Mouse (Mus musculus) gastrocnemius, postnatal 36 days (tissue): ENCODE data around the gene Stpg4. TPM values are rescaled to one million over a fixed set of nuclear protein-coding genes. Genes with fewer than 3 reads are reported as not detected.

Source experiments
- DNase-seq, 2 experiments: peaks; one replicate each; pipeline ENCODE4 v3.0.0; 2022
- intact Hi-C: fragments of 180-260 bp; cut with DNase I; formaldehyde crosslinking; loops from one replicate; pipeline ENCODE4 v1.15.1; 2025
- total RNA-seq, 2 experiments: library from RNA; stranded (reverse); gene quantifications; 2 replicates each; pipeline ENCODE4 v1.2.3; 2021

The Stpg4 gene
- total RNA-seq, 2 experiments from 2014 or later, result not detected

- no peak for DNase-seq
- intact Hi-C loops, result loop anchor here (2.0 to 5.0 kb wide), 4 partner anchors 70 to 130 kb away; no protein-coding TSS in a partner anchor
Observed at GRCm38 (mm10) chr17:87447612-87448200, 20.2 kb upstream of the Stpg4 start.

GRCm38 (mm10) chr17:87446767-87447611 is 19.4 kb upstream of the Stpg4 start, which contains the start of gene Calm2:
TSS of gene Calm2 (minus strand) at chr17:87446935.
- DNase-seq, result peak; percentile 98
- intact Hi-C loops, result loop anchor here (2.0 to 5.0 kb wide), 4 partner anchors 70 to 130 kb away; no protein-coding TSS in a partner anchor

GRCm38 (mm10) chr17:87445917-87446766 is 18.6 kb upstream of the Stpg4 start:
- peak in 1 of 2 experiments; percentile 39 for DNase-seq
- intact Hi-C loops, result loop anchor here (2.0 to 5.0 kb wide), 4 partner anchors 69 to 129 kb away; no protein-coding TSS in a partner anchor

- no peak for DNase-seq
- intact Hi-C loops, result loop anchor here (5.0 kb wide), 3 partner anchors 68 to 128 kb away; no protein-coding TSS in a partner anchor
Observed at GRCm38 (mm10) chr17:87445337-87445916, 17.9 kb upstream of the Stpg4 start.

- DNase-seq, result no peak
- intact Hi-C loops, result loop anchor here (5.0 kb wide), 3 partner anchors 67 to 128 kb away; no protein-coding TSS in a partner anchor
Observed at GRCm38 (mm10) chr17:87444763-87445162, 17.2 kb upstream of the Stpg4 start.

- intact Hi-C loops, result no loop called here
- no peak for DNase-seq
Observed at GRCm38 (mm10) chr17:87441537-87441936, 14.0 kb upstream of the Stpg4 start.

- no peak for DNase-seq
- intact Hi-C loops, result no loop called here
Observed at GRCm38 (mm10) chr17:87439441-87439840, 11.9 kb upstream of the Stpg4 start.

GRCm38 (mm10) chr17:87433929-87434328 is 6.4 kb upstream of the Stpg4 start:
- intact Hi-C loops, result no loop called here
- no peak for DNase-seq

GRCm38 (mm10) chr17:87432743-87433142 is 5.2 kb upstream of the Stpg4 start:
- DNase-seq, result no peak
- intact Hi-C loops, result no loop called here

GRCm38 (mm10) chr17:87432314-87432713 is 4.8 kb upstream of the Stpg4 start:
- DNase-seq, result no peak
- intact Hi-C loops, result no loop called here

- DNase-seq, result no peak
- intact Hi-C loops, result no loop called here
Observed at GRCm38 (mm10) chr17:87429431-87429830, 1.9 kb upstream of the Stpg4 start.

GRCm38 (mm10) chr17:87418082-87418481 is 9.5 kb downstream of the Stpg4 start:
- DNase-seq, result no peak
- intact Hi-C loops, result no loop called here

- intact Hi-C loops, result no loop called here
- no peak for DNase-seq
Observed at GRCm38 (mm10) chr17:87406646-87407045, 20.9 kb downstream of the Stpg4 start.

- intact Hi-C loops, result no loop called here
- no peak for DNase-seq
Observed at GRCm38 (mm10) chr17:87405576-87405975, 22.0 kb downstream of the Stpg4 start.

- DNase-seq, result no peak
- intact Hi-C loops, result no loop called here
Observed at GRCm38 (mm10) chr17:87403462-87403861, 24.1 kb downstream of the Stpg4 start.

GRCm38 (mm10) chr17:87402444-87402843 is 25.1 kb downstream of the Stpg4 start:
- DNase-seq, result no peak
- intact Hi-C loops, result no loop called here

GRCm38 (mm10) chr17:87397088-87397487 is 30.5 kb downstream of the Stpg4 start:
- intact Hi-C loops, result no loop called here
- no peak for DNase-seq

- peak; percentile 43 to 75 for DNase-seq
- intact Hi-C loops, result no loop called here
Observed at GRCm38 (mm10) chr17:87391242-87391641, 36.3 kb downstream of the Stpg4 start.

GRCm38 (mm10) chr17:87387068-87387467 is 40.5 kb downstream of the Stpg4 start:
- intact Hi-C loops, result no loop called here
- no peak for DNase-seq

GRCm38 (mm10) chr17:87385835-87386234 is 41.7 kb downstream of the Stpg4 start:
- DNase-seq, result no peak
- intact Hi-C loops, result no loop called here
